Mouse (Mus musculus) embryonic fibroblast, embryonic 13.5 days (primary cell): ENCODE measurements at regions not wholly inside any gene's neighbourhood (a gene's known extent, or its start where the extent isn't known, plus 50 kb on each side); places are given as distances from the start of the nearest gene placed in this dataset.

ENCODE experiments used
- H3K27ac ChIP-seq: 2 replicates; pipeline ENCODE4 v1.5.1; 2012; ENCODE audit warnings: low read length, control low read depth, inconsistent platforms; ENCODE audit not compliant: insufficient read depth
- H3K4me1 ChIP-seq: 2 replicates; pipeline ENCODE4 v1.6.1; 2011; ENCODE audit warnings: low read length; ENCODE audit not compliant: control insufficient read depth, insufficient read depth
- H3K4me3 ChIP-seq: 2 replicates; pipeline ENCODE4 v1.5.1; 2011; ENCODE audit warnings: mild to moderate bottlenecking, control low read depth, low read length; ENCODE audit not compliant: insufficient read depth
- CTCF ChIP-seq: IDR thresholded peaks from 2 replicates; pipeline ENCODE4 v1.5.1; 2011; ENCODE audit warnings: mild to moderate bottlenecking, control low read depth, low read length, moderate library complexity, borderline replicate concordance; ENCODE audit not compliant: insufficient read depth
- POLR2A ChIP-seq: IDR thresholded peaks from 2 replicates; pipeline ENCODE4 v1.6.1; 2011; ENCODE audit warnings: low read depth, mild to moderate bottlenecking, control low read depth, low read length, moderate library complexity

- H3K4me3 ChIP-seq: no peak overlapping the region
- H3K27ac ChIP-seq: no peak overlapping the region
- H3K4me1 ChIP-seq: no peaks in the 10 kb centered on the region
- TF ChIP-seq POLR2A: no peak
- no peak for TF ChIP-seq CTCF
Observed at GRCm38 (mm10) chr12:99633678-99634077, 70.3 kb upstream of the Foxn3 start.

- no peak for TF ChIP-seq CTCF
- no peak for TF ChIP-seq POLR2A
- Histone ChIP-seq H3K4me3 (no peak overlapping the region), H3K4me1 (no peaks in the 10 kb centered on the region), H3K27ac (no peak overlapping the region)
Observed at GRCm38 (mm10) chr12:99632988-99633387, 69.6 kb upstream of the Foxn3 start.

GRCm38 (mm10) chr12:99629606-99630005 lies 66.2 kb upstream of the Foxn3 start:
- no peaks in the 10 kb centered on the region for H3K4me1 ChIP-seq
- H3K27ac ChIP-seq: no peak overlapping the region
- TF ChIP-seq POLR2A (no peak), CTCF (no peak)
- H3K4me3 ChIP-seq: no peak overlapping the region

- TF ChIP-seq CTCF: no peak
- Histone ChIP-seq H3K4me3 (peak overlapping the region; percentile 63; the same call in 1 of the 2 replicates), H3K27ac (no peak overlapping the region), H3K4me1 (no peaks in the 10 kb centered on the region)
Observed at GRCm38 (mm10) chr12:99628421-99628820, 65.0 kb upstream of the Foxn3 start.

GRCm38 (mm10) chr12:99627898-99628231 lies 64.5 kb upstream of the Foxn3 start:
- no peak overlapping the region for H3K27ac ChIP-seq
- H3K4me3 ChIP-seq: peak overlapping the region; percentile 63
- H3K4me1 ChIP-seq: no peaks in the 10 kb centered on the region
- TF ChIP-seq CTCF: no peak
- TF ChIP-seq POLR2A: no peak

GRCm38 (mm10) chr12:99627201-99627897 lies 64.0 kb upstream of the Foxn3 start:
- no peaks in the 10 kb centered on the region for H3K4me1 ChIP-seq
- TF ChIP-seq CTCF: no peak
- TF ChIP-seq POLR2A: peak; percentile 34; the same call in 1 of the 2 replicates
- H3K27ac ChIP-seq: no peak overlapping the region
- H3K4me3 ChIP-seq: peak overlapping the region; percentile 63

- TF ChIP-seq POLR2A: no peak
- no peak for TF ChIP-seq CTCF
- H3K4me1 ChIP-seq: no peaks in the 10 kb centered on the region
- H3K4me3 ChIP-seq: no peak overlapping the region
- no peak overlapping the region for H3K27ac ChIP-seq
Observed at GRCm38 (mm10) chr12:99626147-99626546, 62.8 kb upstream of the Foxn3 start.

GRCm38 (mm10) chr12:99625094-99625493 lies 61.7 kb upstream of the Foxn3 start:
- TF ChIP-seq CTCF (no peak), POLR2A (no peak)
- H3K4me1 ChIP-seq: no peaks in the 10 kb centered on the region
- no peak overlapping the region for H3K27ac ChIP-seq
- no peak overlapping the region for H3K4me3 ChIP-seq

- no peak overlapping the region for H3K27ac ChIP-seq
- no peak overlapping the region for H3K4me3 ChIP-seq
- TF ChIP-seq POLR2A (no peak), CTCF (no peak)
- no peaks in the 10 kb centered on the region for H3K4me1 ChIP-seq
Observed at GRCm38 (mm10) chr12:99622238-99622637, 58.9 kb upstream of the Foxn3 start.

GRCm38 (mm10) chr12:99617241-99617804 lies 53.9 kb upstream of the Foxn3 start:
- TF ChIP-seq CTCF (no peak), POLR2A (no peak)
- Histone ChIP-seq H3K27ac (no peak overlapping the region), H3K4me3 (no peak overlapping the region)

More at GRCm38 (mm10) chr12:99617241-99617804, 53.9 kb upstream of the Foxn3 start:
- no peaks in the 10 kb centered on the region; the same call in 1 of the 2 replicates for H3K4me1 ChIP-seq
